Mouse (Mus musculus): ENCODE measurements around the gene Ppil6.

GRCm38 (mm10) chr10:41477278-41478181, 12.7 kb upstream of the Ppil6 start:
- no peak for TF ChIP-seq POLR2A (IDR thresholded peaks at IDR 0.05; ENCODE audit: low read depth, low read length)
- no peak for TF ChIP-seq CTCF (conservative IDR thresholded peaks at IDR 0.05; ENCODE audit: insufficient read depth, insufficient read length, low read depth, low read length)
